Mouse (Mus musculus): ENCODE measurements around the gene Cpne9.
A peak's percentile ranks its signal among the peaks of the same experiment; 100 is the strongest.

The Cpne9 gene

DNA sequence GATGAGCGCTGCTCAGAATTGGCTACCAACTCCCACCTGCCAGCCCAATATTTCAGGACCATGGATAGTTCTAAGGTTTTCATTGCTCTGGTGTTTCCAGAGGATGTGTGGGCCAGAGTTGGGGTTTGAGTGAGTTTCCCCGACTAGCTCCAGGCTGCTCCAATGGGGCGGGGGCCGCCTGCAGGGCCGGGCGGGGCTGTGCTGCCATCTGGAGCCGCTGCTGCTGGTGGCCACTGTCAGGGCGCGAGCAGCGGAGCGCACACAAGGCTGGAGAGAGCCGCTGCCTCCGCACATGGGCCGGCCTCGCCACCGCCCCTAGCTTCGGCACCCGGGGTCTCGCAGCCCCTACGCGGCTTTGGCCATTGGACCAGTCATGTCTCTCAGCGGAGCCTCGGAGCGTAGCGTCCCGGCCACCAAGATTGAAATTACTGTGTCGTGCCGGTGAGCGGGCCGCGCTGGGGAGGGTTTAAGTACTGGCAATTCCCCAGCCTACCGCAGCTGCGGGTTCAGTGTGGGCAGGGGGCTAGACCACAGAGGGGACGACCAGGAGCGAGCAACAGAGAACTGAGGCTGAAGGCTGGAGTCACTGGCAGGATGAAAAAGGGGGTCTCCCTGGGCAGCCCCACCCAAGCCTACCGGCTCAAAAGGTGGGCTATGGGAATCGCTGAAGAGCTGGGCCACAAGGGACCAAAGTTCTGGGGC lies at the start of gene Cpne9:
TSS of gene Cpne9 (plus strand) at position 207 of the 702 bp plus-strand sequence.
- no peak for DNase-seq

DNA sequence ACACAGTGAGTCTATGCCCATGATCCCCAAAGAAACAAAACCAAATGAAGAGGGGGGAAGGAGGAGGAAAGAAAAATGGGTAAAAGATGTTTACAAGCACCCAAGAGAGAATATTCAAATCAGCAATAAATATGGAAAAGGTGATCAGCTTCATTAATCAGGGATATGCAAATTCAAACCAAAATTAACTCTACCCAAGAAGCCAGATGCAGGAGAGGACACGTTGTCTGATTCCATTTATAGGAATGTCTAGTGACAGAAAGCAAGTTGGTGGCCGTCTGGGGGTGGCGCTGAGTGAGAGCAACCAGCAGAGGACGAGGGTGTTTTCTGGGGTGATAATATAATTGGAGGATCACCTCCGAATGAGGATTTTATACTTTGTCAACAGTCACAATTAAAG lies 47.0 kb upstream of the Cpne9 start:
- DNase-seq: no peak

DNA sequence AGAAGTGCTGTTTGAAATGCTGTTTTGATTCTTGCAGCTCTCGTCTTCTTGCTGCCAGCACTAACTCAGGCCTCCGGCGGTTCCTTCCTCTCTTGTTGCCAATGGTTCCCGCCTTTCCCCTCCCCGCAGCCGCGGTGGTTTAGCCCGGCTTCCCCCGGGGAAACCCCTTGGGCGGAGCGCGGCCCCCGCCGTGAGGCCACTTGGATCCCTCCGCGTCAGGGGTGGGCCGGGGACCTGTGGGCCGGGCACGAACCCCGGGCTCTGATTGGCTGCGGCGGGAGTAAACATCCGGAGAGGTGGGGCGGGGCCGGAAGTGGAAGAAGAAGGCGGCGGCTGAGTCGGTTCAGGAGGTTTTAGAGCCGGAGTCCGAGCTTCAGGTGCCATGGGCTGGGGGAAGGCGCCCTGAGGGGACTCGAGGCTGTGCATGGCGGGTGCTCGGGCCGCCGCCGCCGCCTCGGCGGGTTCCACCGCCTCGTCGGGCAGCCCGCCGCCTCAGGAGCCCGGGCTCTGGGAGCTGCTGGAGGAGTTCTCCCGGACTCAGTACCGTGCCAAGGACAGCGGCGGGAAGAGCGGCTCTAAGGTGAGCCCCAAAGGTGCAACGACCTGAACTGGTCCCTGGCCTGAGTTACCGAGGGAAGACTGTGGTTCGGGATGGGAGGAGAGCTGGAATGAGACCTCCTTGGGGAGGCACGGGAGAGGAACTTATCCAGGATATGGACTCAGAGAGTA lies 44.4 kb upstream of the Cpne9 start, which contains the start of gene Mtmr14:
TSS of gene Mtmr14 (plus strand) at position 302 of the 729 bp plus-strand sequence.
- peak; percentile 98 for DNase-seq

GRCm38 (mm10) chr6:113238442-113238841 lies 43.7 kb upstream of the Cpne9 start:
- peak; percentile 8 for DNase-seq

DNA sequence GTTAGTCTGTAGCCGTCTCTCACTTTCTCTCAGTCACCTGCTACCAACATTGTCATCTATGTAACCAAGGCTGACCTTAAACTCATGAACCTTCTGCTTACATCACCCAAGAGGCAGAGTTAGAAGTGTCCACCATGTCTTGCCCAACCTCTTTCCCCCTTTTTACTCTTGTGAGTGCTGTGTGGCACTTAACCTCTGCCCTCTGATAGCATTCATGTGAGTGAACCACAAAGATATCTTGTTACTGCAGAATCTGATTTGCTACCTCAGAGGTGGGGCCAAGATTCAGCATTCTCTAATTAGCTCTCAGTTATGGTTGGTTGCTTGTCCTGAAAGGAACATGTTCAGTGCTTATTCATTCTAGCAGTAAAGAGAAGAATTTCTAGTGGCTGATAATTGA lies 39.4 kb upstream of the Cpne9 start:
- DNase-seq: no peak

DNA sequence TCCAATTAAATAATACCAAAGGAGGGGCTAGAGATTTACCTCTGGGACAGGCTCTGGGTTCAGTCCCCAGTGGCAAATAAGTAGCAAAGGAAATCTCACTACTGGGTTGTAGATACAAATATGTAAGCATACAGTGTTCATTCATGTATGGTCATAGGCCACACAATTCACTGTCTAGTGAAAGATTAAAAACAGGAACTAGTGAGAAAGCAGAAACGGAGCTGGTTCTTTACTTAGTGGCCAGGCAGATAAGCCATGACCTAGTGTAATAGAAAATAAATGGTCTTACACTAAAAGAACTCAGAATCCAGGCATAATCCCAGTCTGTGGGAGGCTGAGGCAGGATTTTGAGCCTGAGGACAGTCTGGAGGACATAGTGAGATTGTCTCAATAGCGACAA lies 36.5 kb upstream of the Cpne9 start:
- DNase-seq: no peak

DNA sequence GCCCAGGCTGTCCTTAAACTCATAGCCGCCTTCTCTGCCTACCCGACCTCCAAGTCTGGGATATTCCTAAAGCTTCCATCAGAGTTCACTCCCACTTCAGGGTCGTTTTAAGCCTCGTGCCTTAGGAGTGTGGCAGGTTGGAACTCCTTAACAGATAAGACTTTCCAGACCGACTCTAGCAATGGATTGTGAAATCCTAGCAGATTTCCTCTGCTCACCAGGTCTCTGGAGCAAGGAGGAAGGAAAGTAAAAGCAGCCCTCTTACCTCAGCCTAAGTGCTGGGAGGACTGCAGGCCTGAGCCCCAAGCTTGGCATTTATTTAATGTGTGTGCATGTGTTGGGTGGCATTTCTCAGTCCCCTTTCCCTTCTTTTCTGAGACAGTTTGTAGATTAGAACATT lies 31.3 kb upstream of the Cpne9 start:
- no peak for DNase-seq

DNA sequence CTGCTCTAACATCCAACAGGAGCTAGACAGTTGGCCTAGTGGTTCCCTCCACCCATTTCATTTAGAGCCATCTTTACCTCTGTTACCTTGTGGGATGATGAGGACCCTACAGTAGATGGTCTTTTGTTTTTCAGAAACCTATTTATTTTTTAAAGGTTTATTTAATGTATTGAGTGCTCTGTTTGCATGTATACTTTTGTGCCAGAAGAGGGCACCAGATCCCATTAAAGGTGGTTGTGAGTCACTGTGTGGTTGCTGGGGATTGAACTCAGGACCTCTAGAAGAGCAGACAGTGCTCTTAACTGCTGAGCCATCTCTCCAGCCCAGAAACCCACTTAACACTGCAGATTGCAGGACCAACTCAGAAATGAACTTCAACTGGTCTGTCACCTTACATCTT lies 30.2 kb upstream of the Cpne9 start:
- no peak for DNase-seq

DNA sequence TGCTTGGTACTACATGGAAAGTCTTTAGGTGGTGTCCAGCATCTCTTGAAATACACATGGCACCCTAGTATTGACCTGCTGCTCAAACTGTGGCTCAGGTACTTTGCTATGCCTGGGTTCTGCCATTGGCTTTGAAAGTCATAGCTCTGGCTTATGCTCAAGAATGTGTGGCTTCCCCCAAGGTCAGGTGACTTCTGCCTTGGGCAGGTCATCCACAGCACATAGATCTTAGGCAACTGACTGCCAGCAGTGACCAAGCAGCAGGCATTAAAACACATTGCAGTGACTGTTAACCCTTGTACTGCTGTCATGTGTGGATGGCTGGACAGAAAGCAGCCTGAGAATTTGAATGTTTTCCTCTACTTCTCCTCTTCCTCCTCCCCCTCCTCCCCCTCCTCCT lies 27.2 kb upstream of the Cpne9 start:
- no peak for DNase-seq

- DNase-seq: no peak
These were observed 20.8 kb upstream of the Cpne9 start for GRCm38 (mm10) chr6:113261174-113261858.

DNA sequence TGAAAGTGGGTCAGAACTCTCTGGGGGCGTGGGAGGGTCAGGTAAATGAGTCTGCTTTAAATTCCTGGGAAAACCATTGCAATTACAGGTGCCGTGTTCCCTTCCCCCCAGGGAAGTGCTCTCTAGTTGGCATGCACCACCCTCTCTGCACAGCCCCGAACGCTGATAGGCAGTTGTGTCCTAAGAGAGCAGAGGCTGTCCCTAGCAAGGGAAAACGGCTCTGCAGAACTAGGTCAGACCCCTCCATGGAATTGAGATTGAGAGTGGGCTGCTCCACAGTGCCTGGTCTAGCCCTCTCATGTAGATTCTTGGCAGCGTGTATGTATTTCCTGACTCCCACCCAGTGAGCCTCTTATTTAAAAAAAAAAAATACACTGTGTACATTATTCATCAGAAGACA lies 18.6 kb upstream of the Cpne9 start:
- no peak for DNase-seq

- DNase-seq: no peak
These were observed 17.7 kb upstream of the Cpne9 start for GRCm38 (mm10) chr6:113264429-113264828.

DNA sequence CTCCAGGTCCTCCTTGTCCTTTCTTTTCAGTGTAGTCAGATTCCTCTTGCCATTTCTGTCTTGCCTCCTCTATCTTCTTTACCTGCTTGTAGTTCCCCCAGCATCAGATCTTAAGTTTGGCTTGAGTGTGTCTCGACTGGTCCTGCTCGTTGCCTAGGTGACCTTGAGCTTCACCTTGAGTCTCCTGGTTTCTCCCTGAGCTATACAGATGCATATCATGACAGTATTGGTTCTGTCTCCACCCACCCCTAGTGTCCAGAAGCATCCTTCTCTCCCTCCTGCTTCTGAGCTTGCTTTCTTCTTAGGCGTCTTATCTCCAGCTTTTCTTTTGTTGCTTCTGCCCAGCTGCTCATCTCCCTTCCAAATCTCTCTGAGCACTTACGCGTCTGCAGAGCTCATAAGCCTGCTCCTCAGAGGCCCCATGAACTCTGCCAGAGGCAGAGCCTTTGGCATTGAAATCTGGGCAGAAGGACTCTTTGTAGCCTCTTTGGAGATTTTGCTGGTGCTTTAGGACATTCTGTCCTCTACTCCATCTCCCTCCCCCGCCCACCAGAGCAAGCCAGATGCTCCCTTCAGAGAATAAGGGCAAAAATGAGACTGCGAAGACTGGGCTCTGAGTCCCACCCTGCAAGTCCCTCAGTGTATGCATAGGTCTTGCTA lies 15.0 kb upstream of the Cpne9 start:
- DNase-seq: no peak

GRCm38 (mm10) chr6:113267988-113268387 lies 14.1 kb upstream of the Cpne9 start:
- no peak for DNase-seq

DNA sequence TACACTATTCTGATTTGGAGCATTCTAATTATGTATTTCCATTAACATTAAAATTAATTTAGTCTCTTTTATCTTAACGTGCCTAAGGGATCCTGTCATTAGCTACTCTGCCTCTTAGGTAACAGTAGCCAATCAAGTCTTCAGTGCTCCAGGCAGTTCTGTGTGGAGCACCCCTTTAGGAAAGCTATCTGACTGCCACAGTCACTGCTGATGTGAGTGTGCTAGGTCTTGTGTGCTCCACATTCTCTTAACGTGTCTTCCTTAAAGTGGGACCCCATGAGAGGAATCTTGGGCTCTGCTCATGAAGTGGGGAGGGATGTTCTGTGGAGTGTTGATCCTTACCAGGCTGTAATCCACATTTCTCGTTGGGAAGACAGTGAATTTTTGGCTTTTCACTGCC lies 9.7 kb upstream of the Cpne9 start:
- DNase-seq: no peak

- peak; percentile 48 for DNase-seq
These were observed 5.3 kb upstream of the Cpne9 start for GRCm38 (mm10) chr6:113276846-113277245.

- no peak for DNase-seq
These were observed 431 bp upstream of the Cpne9 start for GRCm38 (mm10) chr6:113281676-113282075.

GRCm38 (mm10) chr6:113282969-113283368 lies 862 bp downstream of the Cpne9 start:
- no peak for DNase-seq

DNA sequence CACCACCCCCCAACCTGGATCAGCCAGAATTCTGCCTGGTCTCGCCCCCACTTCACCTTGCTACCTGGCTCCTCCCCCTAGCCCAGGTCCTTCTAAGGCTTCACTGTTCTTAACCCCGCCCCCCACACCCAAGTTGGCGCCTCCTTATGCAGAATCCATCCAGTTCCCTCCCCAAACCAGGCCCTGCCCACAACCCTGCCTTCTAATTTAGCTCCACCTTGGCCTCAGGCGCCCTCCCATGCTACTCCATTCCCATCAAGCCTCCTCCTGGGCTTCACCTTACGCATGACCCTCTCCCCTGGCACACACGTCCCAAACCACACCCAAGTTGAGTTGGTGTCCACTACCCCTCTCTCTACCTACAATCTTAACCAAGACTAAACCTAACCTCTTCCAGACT lies 1.4 kb downstream of the Cpne9 start:
- no peak for DNase-seq

DNA sequence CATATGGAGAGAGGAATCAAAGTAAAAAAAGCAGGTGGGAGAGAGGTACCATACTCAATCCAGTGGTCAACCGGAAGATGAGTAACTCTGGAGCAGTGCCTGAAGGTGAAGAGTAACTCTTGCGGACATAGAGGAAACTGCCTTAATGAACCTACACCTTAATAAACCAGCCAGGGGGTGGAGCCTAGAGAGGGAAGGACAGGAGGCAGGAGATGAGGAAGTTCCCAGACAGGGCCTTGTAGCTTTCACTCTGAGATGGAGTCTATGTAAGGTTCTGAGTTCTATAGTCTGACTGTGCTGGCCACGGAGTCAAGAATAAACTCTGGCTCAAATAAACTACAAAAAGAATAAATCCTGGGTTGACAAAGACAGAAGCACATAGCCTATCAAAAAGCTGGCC lies 2.8 kb downstream of the Cpne9 start:
- DNase-seq: no peak

- no peak for DNase-seq
These were observed 4.2 kb downstream of the Cpne9 start for GRCm38 (mm10) chr6:113286316-113286715.

DNA sequence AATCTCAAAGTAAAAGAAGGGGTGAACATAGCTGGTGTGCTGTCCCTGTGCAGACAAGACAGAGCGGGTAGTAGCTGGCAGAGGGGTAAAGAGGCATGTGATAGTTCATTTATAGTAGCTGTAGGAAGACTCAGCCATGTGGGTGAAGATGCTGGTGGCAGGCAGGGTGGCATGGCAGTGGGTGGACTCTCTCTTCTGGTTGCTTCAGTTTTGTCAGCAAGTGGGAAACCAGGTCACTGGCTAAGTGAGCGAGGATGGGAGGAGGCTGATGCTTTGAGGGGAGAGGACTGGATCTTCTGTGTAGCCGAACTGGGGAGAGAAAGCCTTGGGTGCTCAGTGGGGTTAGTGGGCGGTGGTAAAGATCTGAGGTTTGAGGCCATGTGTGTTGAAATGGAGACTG lies 5.1 kb downstream of the Cpne9 start:
- DNase-seq: no peak

DNA sequence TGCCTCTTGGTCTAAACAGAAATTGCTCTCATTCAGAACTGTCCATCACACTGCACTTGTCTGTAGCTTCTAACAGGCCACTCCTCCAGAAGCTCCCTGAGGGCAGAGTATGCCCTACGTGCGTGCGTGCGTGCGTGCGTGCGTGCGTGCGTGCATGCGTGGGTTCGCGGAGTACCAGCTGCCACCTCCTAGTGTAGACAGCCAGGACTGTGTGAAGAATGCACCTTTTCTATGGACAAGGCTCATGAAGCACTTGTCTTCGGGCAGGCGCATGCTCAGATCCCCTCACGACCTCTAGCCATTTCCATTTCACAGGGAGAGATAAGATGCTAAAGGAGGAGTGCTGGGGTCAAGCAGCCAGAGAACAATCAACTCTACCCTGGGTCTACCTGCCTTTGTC lies 7.2 kb downstream of the Cpne9 start:
- DNase-seq: no peak
